Mouse (Mus musculus) kidney, postnatal 0 days (tissue): ENCODE measurements around the gene Hdac4. TPM values are rescaled to one million over a fixed set of nuclear protein-coding genes. Genes with fewer than 3 reads are reported as not detected.
A peak's percentile ranks its signal among the peaks of the same experiment; 100 is the strongest.

ENCODE experiments used
- ATAC-seq: fragments of 200-750 bp; cut with Nextera tagmentation; replicated peaks from 2 replicates; pipeline ENCODE4 v1.8.0; 2017; ENCODE audit warnings: low read depth, moderate number of reproducible peaks, moderate TSS enrichment, moderate library complexity; ENCODE audit not compliant: low FRiP score
- DNase-seq: peaks from one replicate; pipeline ENCODE4 v3.0.0-alpha.2; 2016; ENCODE audit warnings: low spot score
- H3K27ac ChIP-seq: fragments of 300-500 bp; sonication (generic); 2 replicates; pipeline ENCODE4 v1.5.1; 2014; ENCODE audit warnings: mild to moderate bottlenecking
- H3K27me3 ChIP-seq: fragments of 300-500 bp; sonication (generic); 2 replicates; pipeline ENCODE4 v1.6.1; 2014; ENCODE audit warnings: low read length, mixed read lengths; ENCODE audit not compliant: insufficient read depth
- H3K36me3 ChIP-seq: fragments of 300-500 bp; sonication (generic); 2 replicates; pipeline ENCODE4 v1.6.1; 2014; ENCODE audit warnings: low read length, mixed read lengths; ENCODE audit not compliant: insufficient read depth
- H3K4me1 ChIP-seq: fragments of 300-500 bp; sonication (generic); replicated peaks from 2 replicates; pipeline ENCODE4 v1.6.1; 2014; ENCODE audit warnings: antibody characterized with exemption, low read length, mixed read lengths; ENCODE audit not compliant: insufficient read depth
- H3K4me2 ChIP-seq: fragments of 300-500 bp; sonication (generic); 2 replicates; pipeline ENCODE4 v1.6.1; 2014; ENCODE audit warnings: mild to moderate bottlenecking, low read length, moderate library complexity, mixed read lengths
- H3K4me3 ChIP-seq: fragments of 300-500 bp; sonication (generic); replicated peaks from 2 replicates; pipeline ENCODE4 v1.5.1; 2014; ENCODE audit warnings: low read depth, low read length
- H3K9ac ChIP-seq: fragments of 300-500 bp; sonication (generic); 2 replicates; pipeline ENCODE4 v1.6.1; 2014; ENCODE audit warnings: low read depth, low read length
- H3K9me3 ChIP-seq: fragments of 300-500 bp; sonication (generic); replicated peaks from 2 replicates; pipeline ENCODE4 v1.6.1; 2016; ENCODE audit warnings: low read length, inconsistent platforms, mixed read lengths
- CTCF ChIP-seq: IDR thresholded peaks from 2 replicates; pipeline ENCODE4 v1.5.1; 2016; ENCODE audit warnings: antibody characterized with exemption, low read depth, mild to moderate bottlenecking, moderate library complexity
- WGBS: fragments of 180-500 bp; shearing (Covaris S2); extraction: QIAGEN DNeasy Blood & Tissue Kit; methylation state at CpG from one replicate; pipeline ENCODE4 v1.1.7; 2014; 5-methylcytosine and 5-hydroxymethylcytosine counted together
- polyA plus RNA-seq: library from polyadenylated mRNA; unstranded; fragments of >200 nt; fragmentation: Nextera tagmentation; extraction: Ambion mirVana; gene quantifications from 2 replicates; pipeline ENCODE4 v1.2.1, GENCODE M21; 2015

Gene Hdac4
- polyA plus RNA-seq, 1 experiment from 2014 or later: 13.9 TPM

DNA sequence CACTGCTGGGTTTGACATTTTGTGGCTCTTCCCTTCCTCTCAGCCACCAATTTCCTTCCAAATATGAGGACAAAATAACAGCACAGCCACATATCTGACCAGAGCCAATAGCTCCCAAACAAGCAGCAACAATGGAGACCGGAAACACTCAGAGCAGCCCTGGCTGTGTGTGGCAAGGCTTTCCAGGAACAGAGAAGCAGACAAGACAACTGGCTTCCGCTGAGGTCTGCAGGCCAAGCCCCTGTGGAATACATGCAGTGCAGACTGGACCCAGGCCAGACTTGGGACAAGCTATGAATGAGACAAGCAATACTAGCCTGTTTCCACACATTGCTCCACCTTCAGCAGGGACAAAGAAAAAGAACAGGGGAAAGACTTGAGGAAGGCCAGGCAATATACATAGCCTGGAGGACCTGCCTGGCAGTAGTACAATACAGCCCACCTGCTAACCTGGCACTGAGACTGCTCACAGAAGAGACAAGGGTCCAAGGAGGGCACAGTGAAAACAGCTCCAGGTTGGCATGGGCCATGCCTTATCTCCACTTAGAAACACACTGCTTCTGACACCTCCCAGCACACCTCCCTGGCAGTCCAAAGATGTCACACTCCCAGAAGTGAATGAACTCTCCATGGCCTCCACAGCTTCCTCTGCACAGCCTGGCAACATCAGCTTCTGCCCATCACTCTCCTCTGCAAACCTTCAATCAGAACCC lies 58.2 kb downstream of the Hdac4 start:
- Histone ChIP-seq H3K4me3 (no peak overlapping the region), H3K27ac (no peak overlapping the region), H3K4me2 (no peak overlapping the region), H3K4me1 (0 out of 2 replicates have a peak, but pooled peaks cover 3% of the 10 kb centered on the region), H3K27me3 (no peaks in the 10 kb centered on the region), H3K9ac (no peak overlapping the region), H3K9me3 (no peaks in the 10 kb centered on the region), H3K36me3 (0 out of 2 replicates have a peak, but pooled peaks cover 3% of the 10 kb centered on the region)
- no peak for TF ChIP-seq CTCF
- DNase-seq (peak; percentile 68), ATAC-seq (0 out of 2 replicates have a peak, but pooled peaks have one; percentile 36)
- 73% methylated on average over 2 of the region's 2 CpGs for WGBS

DNA sequence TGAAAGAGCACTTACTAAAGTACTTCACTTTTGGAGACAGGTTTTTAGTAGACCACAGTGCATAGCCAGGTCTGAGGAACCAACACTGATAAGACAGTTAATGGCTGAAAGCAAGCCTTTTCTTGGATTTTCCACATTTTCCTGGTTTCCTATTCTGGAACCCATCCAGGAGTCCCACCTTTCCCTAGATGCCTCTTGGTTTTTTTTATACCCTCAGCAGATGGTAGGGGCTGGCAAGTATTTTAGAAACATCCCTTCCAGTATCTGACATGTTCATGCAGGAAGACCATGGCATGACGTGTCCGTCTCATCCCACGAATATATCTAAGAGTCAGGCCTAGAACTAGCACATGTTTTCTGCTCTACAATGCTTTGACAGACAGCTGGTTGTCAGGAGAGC lies 59.1 kb downstream of the Hdac4 start:
- H3K27ac ChIP-seq: no peak overlapping the region
- ATAC-seq (no peak), DNase-seq (no peak)
- no peak overlapping the region for H3K4me2 ChIP-seq
- 95% methylated on average over 3 of the region's 3 CpGs for WGBS
- H3K9me3 ChIP-seq: no peaks in the 10 kb centered on the region
- 0 out of 2 replicates have a peak, but pooled peaks cover 3% of the 10 kb centered on the region for H3K36me3 ChIP-seq
- no peak for TF ChIP-seq CTCF
- no peaks in the 10 kb centered on the region for H3K27me3 ChIP-seq
- H3K4me3 ChIP-seq: no peak overlapping the region
- 0 out of 2 replicates have a peak, but pooled peaks cover 5% of the 10 kb centered on the region for H3K4me1 ChIP-seq
- no peak overlapping the region for H3K9ac ChIP-seq

DNA sequence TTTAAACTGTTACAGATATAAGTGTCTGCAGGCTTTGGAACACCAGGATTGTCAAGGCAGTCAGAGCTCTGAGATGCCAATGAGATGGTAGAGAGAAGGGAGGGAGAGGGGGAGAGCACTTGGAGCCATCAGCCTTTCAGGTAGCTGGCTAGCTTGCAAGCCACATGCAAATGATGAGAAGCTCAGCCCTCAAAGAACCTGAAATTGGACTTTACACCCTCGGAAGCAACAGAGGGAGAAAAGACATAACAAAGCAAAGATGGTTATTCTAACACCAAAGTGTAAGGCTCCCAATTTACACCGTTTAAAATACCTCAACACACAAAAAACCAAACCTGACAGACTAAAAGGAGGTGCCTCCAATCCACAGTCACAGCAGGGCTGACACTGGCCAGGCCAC lies 63.3 kb downstream of the Hdac4 start:
- WGBS: 29% methylated on average over 2 of the region's 2 CpGs
- ATAC-seq (no peak), DNase-seq (no peak)
- no peak for TF ChIP-seq CTCF
- H3K9me3 ChIP-seq: no peaks in the 10 kb centered on the region
- H3K9ac ChIP-seq: no peak overlapping the region
- H3K27ac ChIP-seq: no peak overlapping the region
- H3K4me3 ChIP-seq: no peak overlapping the region
- H3K27me3 ChIP-seq: no peaks in the 10 kb centered on the region
- H3K36me3 ChIP-seq: no peaks in the 10 kb centered on the region
- peaks cover 19% of the 10 kb centered on the region; the same call in 1 of the 2 replicates for H3K4me1 ChIP-seq
- no peak overlapping the region for H3K4me2 ChIP-seq

DNA sequence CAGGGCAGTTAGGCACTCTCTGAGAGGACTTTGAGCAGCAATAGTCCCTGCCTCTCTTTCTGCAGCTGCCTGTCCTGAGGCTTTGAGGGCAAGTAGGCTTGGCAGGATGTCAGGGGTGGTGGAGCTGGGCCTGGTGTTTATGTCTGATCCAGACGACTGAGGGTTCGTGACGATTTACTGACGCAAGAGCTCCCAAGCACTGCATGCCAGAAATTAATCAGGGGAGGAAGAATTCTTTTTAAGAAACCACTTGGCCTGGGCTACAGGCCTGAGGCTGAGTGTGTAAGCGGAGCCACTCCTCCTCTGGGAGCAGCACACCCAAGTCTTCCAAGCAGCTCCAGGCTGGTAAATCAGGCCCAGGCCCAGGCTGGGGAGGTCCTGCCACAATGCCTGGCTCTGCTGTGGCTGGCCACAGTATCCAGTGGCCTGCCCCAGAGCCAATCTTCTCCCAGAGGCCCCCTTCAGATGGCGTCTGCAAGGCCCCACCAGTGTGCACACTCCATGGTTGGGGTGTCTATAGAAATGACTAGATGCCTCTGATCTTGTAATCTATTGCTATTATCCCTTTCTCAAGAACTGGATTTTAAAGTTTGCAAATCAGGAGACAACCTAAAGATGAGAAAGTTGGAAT lies 64.9 kb downstream of the Hdac4 start:
- peak; percentile 78 for DNase-seq

DNA sequence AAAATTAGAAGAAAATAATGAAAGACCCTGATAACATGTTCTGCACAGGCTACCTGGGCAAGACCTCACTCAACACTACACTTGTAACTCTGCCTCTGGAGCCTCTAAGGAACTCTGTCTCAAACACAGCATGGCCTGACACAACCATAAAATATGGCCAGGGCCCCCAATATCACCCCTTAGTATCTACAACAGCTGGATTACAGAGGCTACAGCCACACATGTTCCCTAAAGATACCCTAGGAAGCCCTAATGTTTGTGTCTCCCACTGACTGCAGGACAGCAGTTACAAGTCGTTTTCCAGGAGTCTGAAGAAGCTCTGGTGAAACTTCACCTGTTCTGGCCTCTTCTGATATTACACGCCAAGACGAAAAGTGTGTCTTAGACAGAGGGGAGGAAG lies 65.7 kb downstream of the Hdac4 start:
- Histone ChIP-seq H3K27me3 (no peaks in the 10 kb centered on the region), H3K27ac (no peak overlapping the region), H3K9ac (no peak overlapping the region), H3K9me3 (no peaks in the 10 kb centered on the region), H3K4me1 (peaks cover 16% of the 10 kb centered on the region; the same call in 1 of the 2 replicates), H3K4me2 (no peak overlapping the region), H3K4me3 (no peak overlapping the region), H3K36me3 (no peaks in the 10 kb centered on the region)
- 67% methylated on average over 3 of the region's 3 CpGs for WGBS
- DNase-seq (no peak), ATAC-seq (no peak)
- no peak for TF ChIP-seq CTCF

More for the DNA sequence above, 64.9 kb downstream of the Hdac4 start:
- Histone ChIP-seq H3K4me2 (no peak overlapping the region), H3K9ac (no peak overlapping the region), H3K36me3 (no peaks in the 10 kb centered on the region), H3K9me3 (no peaks in the 10 kb centered on the region), H3K27ac (peak overlapping the region; percentile 44), H3K4me3 (no peak overlapping the region), H3K4me1 (peaks cover 16% of the 10 kb centered on the region; the same call in 1 of the 2 replicates), H3K27me3 (no peaks in the 10 kb centered on the region)
- TF ChIP-seq CTCF: no peak
- peak; percentile 69; the same call in 1 of the 2 replicates for ATAC-seq
- WGBS: 23% methylated on average over 6 of the region's 6 CpGs

DNA sequence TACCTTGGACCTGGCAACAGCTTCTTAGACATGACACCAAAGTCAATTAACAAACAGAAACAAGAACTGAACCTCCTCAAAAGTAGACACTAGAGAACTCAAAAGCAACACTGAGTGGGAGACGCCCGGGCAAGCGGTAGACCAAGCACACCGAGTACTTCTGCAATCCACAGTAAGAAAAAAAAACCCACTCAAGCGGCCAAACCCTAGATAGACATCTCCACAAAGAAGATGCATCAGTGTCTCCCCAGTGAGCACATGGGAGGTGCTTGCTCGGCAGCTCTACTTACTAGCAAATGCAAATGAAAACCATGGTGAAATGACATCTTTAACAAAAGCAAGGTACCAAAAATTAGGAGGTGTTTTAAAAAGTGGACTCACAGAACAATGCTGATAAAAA lies 67.7 kb downstream of the Hdac4 start:
- H3K36me3 ChIP-seq: no peaks in the 10 kb centered on the region
- TF ChIP-seq CTCF: no peak
- no peak overlapping the region for H3K4me2 ChIP-seq
- H3K9me3 ChIP-seq: no peaks in the 10 kb centered on the region
- no peak for ATAC-seq
- no peak overlapping the region for H3K4me3 ChIP-seq
- peaks cover 16% of the 10 kb centered on the region; the same call in 1 of the 2 replicates for H3K4me1 ChIP-seq
- WGBS: 61% methylated on average over 6 of the region's 6 CpGs
- no peaks in the 10 kb centered on the region for H3K27me3 ChIP-seq
- no peak overlapping the region for H3K9ac ChIP-seq
- H3K27ac ChIP-seq: no peak overlapping the region
- DNase-seq: no peak
